Mouse (Mus musculus) ES-E14 (cell line): ENCODE data around the gene Hnf1a. TPM values are rescaled to one million over a fixed set of nuclear protein-coding genes. Genes with fewer than 3 reads are reported as not detected.
A peak's percentile ranks its signal among the peaks of the same experiment; 100 is the strongest.
"Not testable (repeated sequence)": the region's sequence is repeated elsewhere in the genome, so short reads cannot be mapped to it uniquely, and the experiment has no call there.

Experiments
- DNase-seq: peaks from one replicate; pipeline ENCODE4 v3.0.0-alpha.2; 2013; ENCODE audit warnings: low read depth, low spot score
- H3K27ac ChIP-seq: 2 replicates; pipeline ENCODE4 v1.5.1; 2012; ENCODE audit warnings: low read depth, mild to moderate bottlenecking, low read length, moderate library complexity, mixed read lengths; ENCODE audit not compliant: poor library complexity, insufficient read depth, severe bottlenecking
- H3K36me3 ChIP-seq: 2 replicates; pipeline ENCODE4 v1.6.1; 2012; ENCODE audit warnings: mild to moderate bottlenecking, low read length, moderate library complexity, mixed read lengths; ENCODE audit not compliant: control insufficient read depth, poor library complexity, insufficient read depth, severe bottlenecking
- H3K4me1 ChIP-seq, 2 experiments: fragments of 150-350 bp in 1 of 2; sonication (generic) in 1 of 2; 2 replicates each; pipeline ENCODE4 v1.6.1; 2012; ENCODE audit warnings: low read length in 2 of 2, mild to moderate bottlenecking in 1 of 2, mixed read lengths in 1 of 2; ENCODE audit not compliant: control insufficient read depth in 2 of 2, insufficient read depth in 2 of 2, poor library complexity in 1 of 2
- H3K4me3 ChIP-seq, 2 experiments: fragments of 150-350 bp in 1 of 2; sonication (generic) in 1 of 2; 2 replicates each; pipeline ENCODE4 v1.5.1; 2012; ENCODE audit warnings: low read length in 2 of 2, low read depth in 1 of 2, mild to moderate bottlenecking in 1 of 2, mixed read lengths in 1 of 2; ENCODE audit not compliant: insufficient read depth in 1 of 2, poor library complexity in 1 of 2, severe bottlenecking in 1 of 2
- H3K9ac ChIP-seq: 2 replicates; pipeline ENCODE4 v1.6.1; 2012; ENCODE audit warnings: low read depth, mild to moderate bottlenecking, low read length, mixed read lengths; ENCODE audit not compliant: poor library complexity, insufficient read depth, severe bottlenecking
- H3K9me3 ChIP-seq: fragments of 150-350 bp; sonication (generic); 2 replicates; pipeline ENCODE4 v1.6.1; 2012; ENCODE audit warnings: low read depth, mild to moderate bottlenecking, low read length; ENCODE audit not compliant: control insufficient read depth, insufficient read depth
- CHD2 ChIP-seq: IDR thresholded peaks from 2 replicates; pipeline ENCODE4 v1.6.1; 2014; ENCODE audit warnings: mild to moderate bottlenecking, low read depth, low read length, inconsistent platforms
- HCFC1 ChIP-seq: IDR thresholded peaks from 2 replicates; pipeline ENCODE4 v1.6.1; 2012; ENCODE audit warnings: low read length, inconsistent platforms, borderline replicate concordance; ENCODE audit not compliant: insufficient read depth
- MAFK ChIP-seq: IDR thresholded peaks from 2 replicates; pipeline ENCODE4 v1.6.1; 2014; ENCODE audit warnings: mild to moderate bottlenecking, low read depth, low read length, inconsistent platforms; ENCODE audit not compliant: insufficient read depth
- ZC3H11A ChIP-seq: IDR thresholded peaks from 2 replicates; pipeline ENCODE4 v1.6.1; 2012; ENCODE audit warnings: low read depth, mild to moderate bottlenecking, inconsistent platforms, low read length, borderline replicate concordance
- ZNF384 ChIP-seq: IDR thresholded peaks from 2 replicates; pipeline ENCODE4 v1.6.1; 2012; ENCODE audit warnings: low read depth, low read length, inconsistent platforms
- in situ Hi-C, 2 experiments: fragments of 600-800 bp; cut with MboI; formaldehyde crosslinking; loops; one replicate each; pipeline ENCODE4 v1.15.1; 2025; ENCODE audit warnings: low sequenced_read_pairs in 2 of 2, inconsistent platforms in 1 of 2; ENCODE audit not compliant: unreplicated experiment in 2 of 2
- total RNA-seq: library from RNA; depleted of rRNA; stranded (reverse); fragments of 300-350 nt; gene quantifications from 2 replicates; pipeline ENCODE4 v1.2.3, GENCODE M21; 2012

Gene Hnf1a
- total RNA-seq, 1 experiment, result 2.0 TPM

- H3K4me3 ChIP-seq, result no peak overlapping the region
- H3K4me1 ChIP-seq, result no peaks in the 10 kb centered on the region
- TF ChIP-seq ZC3H11A, result no peak
- H3K9me3 ChIP-seq, result no peaks in the 10 kb centered on the region
- no peak overlapping the region for H3K9ac ChIP-seq
- no peak for DNase-seq
- in situ Hi-C loops, result no loop called here
- H3K36me3 ChIP-seq, result no peaks in the 10 kb centered on the region
- H3K27ac ChIP-seq, result no peak overlapping the region
Measured at GRCm38 (mm10) chr5:114921551-114922365, 49.1 kb downstream of the Hnf1a start.

- H3K4me3 ChIP-seq, in situ Hi-C loops, H3K4me1 ChIP-seq, DNase-seq, H3K9ac ChIP-seq, H3K27ac ChIP-seq, H3K36me3 ChIP-seq, H3K9me3 ChIP-seq: not testable (repeated sequence)
Measured at GRCm38 (mm10) chr5:114917357-114917756, 53.5 kb downstream of the Hnf1a start.

- TF ChIP-seq ZC3H11A (no peak), CHD2 (no peak), ZNF384 (no peak), MAFK (no peak), HCFC1 (no peak)
- H3K27ac ChIP-seq, result no peak overlapping the region
- no peak overlapping the region for H3K9ac ChIP-seq
- no peak overlapping the region for H3K4me3 ChIP-seq
- H3K36me3 ChIP-seq, result no peaks in the 10 kb centered on the region
- peaks cover 2 to 8% of the 10 kb centered on the region in 2 experiments; a peak in 3 of 4 replicates for H3K4me1 ChIP-seq
- H3K9me3 ChIP-seq, result no peaks in the 10 kb centered on the region
- DNase-seq, result no peak
- in situ Hi-C loops, result no loop called here
Measured at GRCm38 (mm10) chr5:114916777-114917176, 54.1 kb downstream of the Hnf1a start.

GRCm38 (mm10) chr5:114915854-114916253 lies 55.0 kb downstream of the Hnf1a start:
- no peak for DNase-seq
- peaks cover 2 to 8% of the 10 kb centered on the region in 2 experiments; a peak in 3 of 4 replicates for H3K4me1 ChIP-seq
- H3K4me3 ChIP-seq, result no peak overlapping the region
- H3K9me3 ChIP-seq, result no peaks in the 10 kb centered on the region
- H3K9ac ChIP-seq, result no peak overlapping the region
- H3K36me3 ChIP-seq, result no peaks in the 10 kb centered on the region
- in situ Hi-C loops, result no loop called here
- TF ChIP-seq ZNF384 (no peak), MAFK (peak; percentile 47; the same call in 1 of the 2 replicates)
- H3K27ac ChIP-seq, result no peak overlapping the region

GRCm38 (mm10) chr5:114914855-114915254 lies 56.0 kb downstream of the Hnf1a start:
- no peak for TF ChIP-seq CHD2
- TF ChIP-seq ZNF384, result no peak
- TF ChIP-seq MAFK, result no peak
- no peak for TF ChIP-seq ZC3H11A
- no peak for TF ChIP-seq HCFC1
- H3K9ac ChIP-seq, result no peak overlapping the region
- no peak for DNase-seq
- H3K36me3 ChIP-seq, result no peaks in the 10 kb centered on the region
- no peaks in the 10 kb centered on the region for H3K9me3 ChIP-seq
- in situ Hi-C loops, result no loop called here
- H3K4me1 ChIP-seq, result peaks cover 2 to 8% of the 10 kb centered on the region in 2 experiments; a peak in 3 of 4 replicates
- no peak overlapping the region for H3K27ac ChIP-seq
- H3K4me3 ChIP-seq, result no peak overlapping the region
